Mouse (Mus musculus): Measurements from ENCODE around the gene Rbm8a. TPM values are rescaled to one million over a fixed set of nuclear protein-coding genes. Genes with fewer than 3 reads are reported as not detected.

The Rbm8a gene
- total RNA-seq (2022): 10 to 100 TPM; 41.8 to 56.2 (median 46.5) TPM

DNA sequence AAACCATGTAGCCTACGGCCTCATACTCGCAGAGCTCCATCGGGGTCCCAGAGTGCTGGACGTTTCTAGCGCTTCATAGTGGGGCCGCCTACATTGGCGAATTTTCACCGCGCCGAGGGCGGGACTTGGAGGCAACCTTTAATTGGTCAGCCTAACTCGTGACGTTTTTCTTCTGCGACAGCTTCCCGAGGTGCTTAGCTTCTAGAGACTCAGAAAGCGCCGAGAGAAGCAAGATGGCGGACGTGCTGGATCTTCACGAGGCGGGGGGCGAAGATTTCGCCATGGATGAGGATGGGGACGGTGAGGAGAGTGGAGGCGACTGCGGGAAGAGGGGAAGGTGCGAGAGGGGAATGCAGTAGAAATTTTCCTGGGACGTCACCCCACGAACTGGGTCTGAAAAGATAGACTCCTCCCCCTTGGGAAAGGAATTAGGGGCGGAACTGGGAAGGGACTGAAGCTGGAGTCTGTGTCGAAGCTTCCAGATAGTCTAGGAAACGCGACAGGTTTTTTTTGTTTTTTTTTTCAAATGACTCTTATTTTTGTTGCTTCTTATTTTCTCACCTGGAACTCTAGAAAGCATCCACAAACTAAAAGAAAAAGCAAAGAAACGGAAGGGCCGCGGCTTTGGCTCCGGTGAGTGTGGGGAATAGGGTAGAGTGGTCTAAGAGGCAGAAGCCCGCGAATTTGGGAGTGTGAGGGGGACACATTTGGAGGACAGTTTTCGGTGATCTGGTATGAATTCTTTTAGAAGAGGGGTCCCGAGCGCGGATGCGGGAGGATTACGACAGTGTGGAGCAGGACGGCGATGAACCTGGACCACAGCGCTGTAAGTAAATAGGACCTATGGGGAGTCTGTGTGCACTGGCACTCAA lies at the start of gene Rbm8a:
TSS of gene Rbm8a (plus strand) at position 205 of the 872 bp plus-strand sequence.
- peak; percentile 95 to 96 for DNase-seq (ENCODE audit: low spot score in 2 of 2)

DNA sequence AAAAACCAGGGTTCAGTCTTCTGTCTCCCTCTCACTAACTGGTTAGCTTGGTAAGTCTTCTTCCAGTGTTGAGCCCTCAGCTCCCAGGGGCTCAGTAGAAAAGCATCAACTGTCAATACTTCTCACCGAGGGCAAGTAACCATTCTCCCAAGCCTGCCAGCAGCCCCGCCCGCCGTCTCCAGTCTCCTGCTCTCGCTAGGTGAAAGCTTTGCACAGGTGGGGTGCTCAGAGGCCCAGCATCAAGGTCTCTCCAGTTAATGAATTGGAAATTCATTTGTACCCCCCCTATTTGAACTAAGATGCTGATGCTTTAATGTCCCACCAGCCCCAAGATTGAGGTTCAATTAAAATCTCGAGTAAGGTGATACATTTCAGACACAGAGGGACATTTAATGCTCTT lies 48.6 kb upstream of the Rbm8a start:
- DNase-seq (ENCODE audit: low spot score in 2 of 2): no peak

DNA sequence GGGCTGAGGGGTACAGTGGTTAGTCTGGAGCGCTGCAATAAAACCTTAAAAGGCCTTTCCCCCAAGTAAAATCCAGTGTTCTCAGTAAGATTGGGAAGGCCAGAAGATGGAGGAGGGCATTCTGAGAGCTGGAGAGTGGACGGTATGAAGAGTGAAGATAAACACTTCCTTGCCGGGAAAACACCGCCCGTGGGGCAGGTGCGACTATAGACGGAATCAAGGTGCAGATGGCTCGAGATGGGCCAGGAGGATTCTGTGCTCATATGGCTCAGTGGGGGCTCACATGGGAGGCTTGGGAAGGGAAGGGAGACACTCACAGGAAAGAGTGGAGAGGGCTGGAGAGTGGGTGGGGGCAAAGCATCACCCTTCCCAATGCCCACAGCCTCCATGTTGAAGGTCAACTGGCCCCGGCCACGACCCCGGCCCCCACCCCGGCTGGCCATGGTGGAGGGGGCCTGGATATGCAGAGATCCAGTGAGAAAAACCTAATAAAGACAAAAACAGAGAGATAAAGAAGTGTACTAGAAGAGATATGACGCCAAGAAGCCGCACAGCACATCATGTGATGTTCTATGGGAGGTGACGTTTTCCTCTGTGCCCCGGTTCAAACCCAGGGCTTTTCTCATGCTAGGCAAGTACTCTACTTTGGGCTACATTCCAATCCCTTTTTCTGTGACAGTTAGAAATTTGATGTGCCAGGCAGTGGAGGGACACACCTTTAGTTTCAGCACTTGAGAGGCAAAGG lies 47.8 kb upstream of the Rbm8a start:
- DNase-seq (ENCODE audit: low spot score in 2 of 2): no peak

DNA sequence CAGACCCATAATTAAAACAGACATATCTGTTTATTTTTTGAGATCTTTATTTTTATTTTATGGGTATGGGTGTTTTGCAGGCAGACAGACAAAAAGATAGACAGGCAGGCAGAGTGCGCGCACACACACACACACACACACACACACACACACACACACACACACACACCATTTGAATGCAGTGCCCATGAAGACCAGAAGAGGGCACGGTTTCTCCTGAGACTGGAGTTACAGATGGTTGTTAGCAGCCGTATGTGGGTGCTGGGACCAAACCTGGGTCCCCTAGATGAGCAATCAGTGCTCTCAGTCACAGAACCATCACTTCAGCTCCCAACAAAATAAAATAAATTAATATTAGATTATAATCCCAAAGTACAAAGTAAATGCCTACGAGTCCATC lies 46.3 kb upstream of the Rbm8a start:
- DNase-seq (ENCODE audit: low spot score in 2 of 2): no peak

DNA sequence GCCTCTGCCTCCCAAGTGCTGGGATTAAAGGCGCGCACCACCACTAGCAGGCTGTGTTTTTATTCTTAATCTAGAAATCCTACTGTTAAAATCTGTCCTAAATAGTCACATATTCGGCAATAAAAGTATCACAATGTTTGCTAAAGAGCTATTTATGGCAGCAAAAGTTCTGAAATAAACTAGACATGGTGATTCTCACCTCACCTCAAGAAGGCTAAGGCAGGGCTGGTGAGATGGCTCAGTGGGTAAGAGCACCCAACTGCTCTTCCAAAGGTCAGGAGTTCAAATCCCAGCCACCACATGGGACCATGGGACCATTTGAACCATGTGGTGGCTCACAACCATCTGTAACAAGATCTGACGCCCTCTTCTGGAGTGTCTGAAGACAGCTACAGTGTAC lies 39.1 kb upstream of the Rbm8a start:
- no peak for DNase-seq (ENCODE audit: low spot score in 2 of 2)

DNA sequence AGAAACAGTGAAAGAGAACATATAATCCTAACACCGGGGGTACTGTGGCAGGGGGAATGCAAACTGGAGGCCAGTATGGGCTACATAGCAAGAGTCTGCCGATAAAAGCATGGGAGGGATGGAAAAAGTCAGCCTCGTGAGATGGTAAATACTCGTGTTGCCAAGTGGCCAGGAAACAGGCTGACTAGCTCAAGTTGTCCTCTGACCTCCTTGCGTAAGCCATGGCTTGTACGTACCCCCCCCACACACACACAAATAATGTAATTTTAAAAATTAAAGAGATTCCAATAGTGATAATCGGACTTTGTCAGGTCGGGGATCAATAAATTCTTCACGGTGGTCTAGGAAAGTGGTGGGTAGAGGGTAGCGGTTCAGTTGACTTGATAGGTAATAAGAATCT lies 36.4 kb upstream of the Rbm8a start:
- no peak for DNase-seq (ENCODE audit: low spot score in 2 of 2)

DNA sequence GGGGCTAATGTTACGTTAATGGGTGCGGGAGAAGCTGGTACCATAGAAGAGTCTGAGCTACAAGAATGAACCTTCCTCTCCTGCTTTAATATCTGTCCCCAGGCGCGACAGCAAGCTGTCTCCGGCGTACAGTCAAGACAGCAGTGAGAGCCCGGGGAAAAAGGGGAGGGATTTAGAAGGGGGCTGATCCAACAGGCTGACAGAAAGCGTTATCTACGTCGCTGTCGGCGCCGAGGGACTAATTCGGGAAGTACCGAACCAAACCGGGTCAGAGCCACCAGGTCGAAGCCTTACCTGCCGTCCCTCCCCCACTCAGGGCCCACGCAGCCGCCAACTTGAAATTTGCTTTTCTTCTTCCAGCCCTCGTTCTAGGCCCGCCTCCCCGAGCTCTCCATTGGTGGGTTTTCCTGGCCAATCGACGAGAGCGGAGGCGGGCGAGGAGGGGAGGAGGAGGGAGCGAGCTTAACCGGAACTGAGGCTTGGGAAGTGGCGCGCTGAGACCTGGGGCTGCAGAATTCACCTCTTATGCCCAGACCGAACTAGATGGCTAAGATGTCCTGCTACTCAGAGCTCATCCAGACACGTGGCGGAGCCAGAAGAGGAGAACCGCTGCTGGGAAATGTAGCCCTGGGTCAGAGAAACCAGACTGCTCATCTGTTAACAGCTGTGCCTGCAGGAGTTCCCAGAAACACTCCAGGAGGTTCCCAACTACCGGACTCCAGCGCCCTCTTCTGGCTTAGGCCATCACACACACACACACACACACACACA lies 35.8 kb upstream of the Rbm8a start, which contains the start of gene Polr3gl:
TSS of gene Polr3gl (minus strand) at position 392 of the 771 bp plus-strand sequence.
- DNase-seq (ENCODE audit: low spot score in 2 of 2): peak; percentile 93

DNA sequence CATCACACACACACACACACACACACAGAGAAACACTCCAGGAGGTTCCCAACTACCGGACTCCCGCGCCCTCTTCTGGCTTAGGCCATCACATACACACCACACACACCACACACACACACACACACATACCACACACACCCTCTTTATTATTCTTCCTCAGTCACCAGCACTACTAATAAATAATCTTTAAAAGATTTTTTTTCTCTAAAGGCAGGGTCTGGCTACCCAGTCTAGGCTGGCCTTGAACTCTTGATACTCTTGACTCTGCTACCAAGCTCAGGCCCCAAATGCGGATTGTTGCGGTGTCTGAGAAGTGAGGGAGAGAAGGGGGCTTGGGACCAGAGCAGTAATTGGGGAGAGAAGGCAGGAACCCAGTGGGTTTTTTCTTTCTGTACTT lies 34.9 kb upstream of the Rbm8a start:
- no peak for DNase-seq (ENCODE audit: low spot score in 2 of 2)

DNA sequence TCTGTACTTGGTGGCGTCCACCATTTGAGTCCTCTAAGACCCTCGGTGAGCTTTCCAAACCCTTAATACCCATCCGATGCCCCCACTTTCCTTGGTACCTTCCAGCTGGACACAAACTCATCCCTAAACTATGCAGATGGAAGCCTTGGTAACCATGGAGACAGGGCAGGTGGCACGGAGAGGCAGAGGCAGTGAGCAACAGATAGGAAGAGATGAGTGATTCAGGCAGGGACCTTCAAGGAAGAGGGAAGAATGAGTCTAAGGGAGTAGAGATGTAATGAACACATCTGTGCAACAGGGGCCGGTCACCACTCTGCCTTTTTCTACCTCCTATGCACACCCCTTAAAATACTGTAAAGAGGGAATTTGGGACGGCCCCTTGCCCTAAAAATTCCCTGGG lies 34.1 kb upstream of the Rbm8a start:
- DNase-seq (ENCODE audit: low spot score in 2 of 2): peak; percentile 33 to 68

DNA sequence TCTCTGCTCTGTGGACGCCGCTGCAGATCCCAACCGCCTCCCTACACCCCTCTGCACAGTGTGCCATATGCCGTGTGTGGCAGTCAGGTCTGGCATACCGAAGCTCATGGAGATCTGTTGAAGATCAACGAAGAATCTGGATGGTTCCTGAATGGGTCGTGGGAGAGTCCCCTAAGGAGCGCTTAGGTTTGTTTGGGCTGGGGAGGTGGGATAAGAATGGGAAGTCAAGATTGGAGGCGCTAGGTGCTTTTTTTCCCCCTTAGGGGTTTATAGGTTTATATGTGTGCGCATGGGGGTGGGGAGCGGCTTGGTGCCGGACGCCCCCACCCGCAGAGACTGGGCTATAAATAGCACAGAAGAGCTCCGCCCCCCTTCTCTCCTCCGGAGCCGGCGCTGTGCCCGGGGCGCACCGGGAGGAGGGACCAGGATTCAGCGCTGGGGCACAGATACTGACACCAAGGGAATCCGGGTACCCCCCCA lies 33.5 kb upstream of the Rbm8a start, which contains the start of gene Ankrd34a:
TSS of gene Ankrd34a (plus strand) at position 409 of the 480 bp plus-strand sequence.
- DNase-seq (ENCODE audit: low spot score in 2 of 2): peak; percentile 64 to 85

DNA sequence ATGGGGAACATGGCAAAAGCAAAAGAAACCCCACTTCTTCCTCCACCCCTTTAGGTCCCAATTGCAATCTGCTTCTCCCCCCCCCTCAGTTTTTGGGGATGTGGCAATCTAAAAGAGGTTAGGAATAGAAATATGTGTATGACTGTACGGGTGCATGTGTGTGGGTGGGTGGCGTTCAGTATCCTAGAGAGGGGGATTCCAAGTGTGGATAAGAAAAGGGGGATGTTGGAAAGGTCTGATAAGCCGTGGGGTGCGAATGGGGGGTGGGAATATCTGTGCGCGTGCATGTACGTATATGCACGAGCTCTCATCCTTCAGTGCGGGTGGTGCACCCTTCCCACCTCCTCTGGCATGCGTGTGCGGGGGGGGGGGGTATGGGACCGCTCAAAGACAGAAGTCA lies 32.9 kb upstream of the Rbm8a start:
- peak in 1 of 2 experiments; percentile 57 for DNase-seq (ENCODE audit: low spot score in 2 of 2)

DNA sequence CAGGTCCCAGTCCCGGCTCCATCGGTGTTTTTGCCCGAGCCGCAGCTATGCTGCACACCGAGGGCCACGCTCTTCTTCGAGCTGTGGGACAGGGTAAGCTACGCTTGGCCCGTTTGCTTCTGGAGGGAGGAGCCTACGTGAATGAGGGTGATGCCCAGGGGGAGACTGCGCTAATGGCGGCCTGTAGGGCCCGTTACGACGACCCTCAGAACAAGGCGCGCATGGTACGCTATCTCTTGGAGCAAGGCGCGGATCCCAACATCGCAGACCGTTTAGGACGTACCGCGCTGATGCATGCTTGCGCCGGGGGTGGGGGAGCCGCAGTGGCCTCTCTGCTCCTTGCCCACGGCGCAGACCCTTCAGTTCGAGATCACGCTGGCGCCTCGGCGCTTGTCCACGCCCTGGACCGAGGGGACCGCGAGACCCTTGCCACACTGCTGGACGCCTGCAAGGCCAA lies 32.3 kb upstream of the Rbm8a start:
- DNase-seq (ENCODE audit: low spot score in 2 of 2): peak in 1 of 2 experiments; percentile 48

DNA sequence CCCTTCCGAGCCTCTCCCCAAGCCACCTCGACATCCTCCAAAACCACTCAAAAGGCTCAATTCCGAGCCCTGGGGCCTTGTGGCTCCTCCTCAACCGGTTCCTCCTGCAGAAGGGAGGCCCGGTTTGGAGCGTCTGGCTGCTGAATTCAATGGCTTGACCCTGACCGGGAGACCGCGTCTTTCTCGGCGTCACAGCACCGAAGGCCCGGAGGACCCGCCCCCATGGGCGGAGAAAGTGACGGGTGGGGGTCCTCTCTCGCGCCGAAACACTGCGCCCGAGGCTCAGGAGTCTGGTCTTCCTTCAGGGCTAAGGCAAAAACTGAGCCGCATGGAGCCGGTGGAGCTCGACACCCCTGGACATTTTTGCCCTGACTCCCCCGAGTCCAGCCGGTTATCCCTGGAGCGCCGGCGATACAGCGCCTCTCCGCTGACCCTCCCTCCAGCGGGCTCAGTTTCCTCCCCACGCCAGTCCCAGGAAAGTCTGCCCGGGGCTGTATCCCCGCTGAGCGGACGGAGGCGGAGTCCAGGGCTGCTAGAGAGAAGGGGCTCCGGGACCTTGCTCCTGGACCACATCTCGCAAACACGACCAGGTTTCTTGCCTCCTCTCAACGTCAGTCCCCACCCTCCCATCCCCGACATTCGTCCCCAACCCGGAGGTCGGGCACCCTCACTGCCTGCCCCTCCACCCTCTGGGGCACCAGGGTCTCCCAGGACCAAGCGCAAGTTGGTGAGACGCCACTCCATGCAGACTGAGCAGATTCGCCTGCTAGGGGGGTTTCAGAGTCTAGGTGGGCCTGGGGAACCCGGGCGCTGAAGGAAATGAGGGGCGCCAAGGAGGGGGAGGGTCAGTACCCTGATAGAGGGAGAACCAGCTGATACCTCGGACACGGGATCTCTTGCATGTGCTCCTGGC lies 31.3 kb upstream of the Rbm8a start:
- DNase-seq (ENCODE audit: low spot score in 2 of 2): peak; percentile 49 to 51

DNA sequence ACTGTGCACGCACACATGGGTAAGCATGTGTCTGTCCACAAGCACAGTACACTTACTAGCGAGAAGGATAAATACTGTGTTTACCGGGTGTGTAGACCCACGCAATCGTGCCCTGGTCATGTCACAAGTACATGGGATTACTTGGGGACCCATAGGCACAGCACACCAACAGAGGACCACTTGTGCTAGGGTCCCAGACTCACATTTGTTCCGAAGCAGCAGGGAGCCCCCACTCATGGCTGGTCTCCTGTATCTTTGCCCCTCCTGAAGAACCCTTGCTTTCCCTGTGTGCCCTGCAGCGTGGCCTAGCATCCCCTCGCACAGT lies 30.7 kb upstream of the Rbm8a start:
- DNase-seq (ENCODE audit: low spot score in 2 of 2): no peak

DNA sequence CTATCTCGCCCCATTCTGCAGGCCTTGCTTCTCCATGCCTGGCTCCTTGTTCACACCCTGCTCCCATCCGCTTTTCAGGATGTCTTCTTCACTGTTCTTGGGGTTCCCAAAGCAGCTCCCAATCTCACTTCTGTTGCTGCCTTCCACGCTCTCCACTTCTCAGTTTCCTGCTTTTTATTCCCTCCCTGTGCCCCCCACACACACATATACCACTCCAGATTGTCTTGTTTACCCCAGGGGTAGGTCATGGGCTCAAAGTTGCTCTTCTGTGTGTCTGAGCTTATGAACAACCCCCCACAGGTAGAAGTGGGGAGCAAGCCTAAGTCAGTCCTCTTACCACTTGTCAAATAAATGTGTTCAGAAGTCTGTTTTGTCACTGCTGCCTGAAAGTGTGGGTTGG lies 30.3 kb upstream of the Rbm8a start:
- no peak for DNase-seq (ENCODE audit: low spot score in 2 of 2)

DNA sequence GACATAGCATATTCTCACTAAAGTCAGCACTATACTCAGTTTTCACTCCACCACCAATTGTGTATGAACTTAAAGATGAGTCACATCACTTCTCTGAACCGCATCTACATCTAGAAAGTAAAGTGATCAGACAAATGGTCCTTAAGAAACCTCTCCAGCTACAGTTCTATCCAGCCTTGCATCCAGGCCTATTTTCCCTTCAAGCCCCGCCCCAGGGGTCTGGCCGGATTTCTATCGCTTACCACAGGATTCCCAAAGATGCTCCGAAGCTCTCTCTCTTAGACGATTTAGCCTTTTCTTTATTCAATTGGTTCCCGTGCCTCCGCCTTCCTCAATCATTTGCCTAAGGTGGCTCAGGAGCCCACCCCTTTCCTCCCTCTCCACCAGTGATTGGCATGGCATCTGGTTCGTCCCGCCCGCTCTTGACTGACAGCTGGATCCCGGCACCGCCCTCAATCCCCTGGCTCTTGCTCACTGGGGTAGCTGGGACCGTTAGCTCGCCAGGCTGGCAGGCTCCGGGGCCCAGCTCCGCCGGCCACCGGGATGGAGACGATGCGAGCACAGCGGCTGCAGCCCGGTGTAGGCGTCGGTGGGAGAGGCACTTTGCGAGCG lies 29.0 kb upstream of the Rbm8a start, which contains the start of gene Lix1l:
TSS of gene Lix1l (plus strand) at position 511 of the 612 bp plus-strand sequence.
- peak; percentile 80 to 94 for DNase-seq (ENCODE audit: low spot score in 2 of 2)

DNA sequence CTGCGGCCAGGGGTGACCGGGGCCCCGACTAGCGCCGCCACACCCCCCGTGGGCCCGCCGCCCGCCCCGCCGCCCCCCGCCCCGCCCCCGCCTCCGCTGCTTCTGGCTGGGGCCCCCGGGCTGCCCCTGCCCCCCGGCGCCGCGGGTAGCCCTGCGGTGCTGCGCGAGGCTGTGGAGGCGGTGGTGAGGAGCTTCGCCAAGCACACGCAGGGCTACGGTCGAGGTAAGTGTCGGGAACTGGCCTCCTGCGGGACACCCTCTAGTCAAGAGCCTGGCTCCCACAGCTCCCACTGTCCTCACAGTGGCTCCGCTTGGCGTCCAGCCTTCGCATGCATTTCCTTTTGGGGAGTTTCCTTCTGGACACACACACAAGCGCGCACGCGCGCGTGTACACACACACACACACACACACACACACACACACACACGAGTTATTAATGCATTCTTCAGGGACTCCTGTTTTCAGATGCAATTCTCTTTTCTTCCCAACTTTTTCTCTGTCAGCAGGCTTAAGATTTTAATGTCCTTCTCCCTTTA lies 28.4 kb upstream of the Rbm8a start:
- peak; percentile 43 to 61 for DNase-seq (ENCODE audit: low spot score in 2 of 2)

DNA sequence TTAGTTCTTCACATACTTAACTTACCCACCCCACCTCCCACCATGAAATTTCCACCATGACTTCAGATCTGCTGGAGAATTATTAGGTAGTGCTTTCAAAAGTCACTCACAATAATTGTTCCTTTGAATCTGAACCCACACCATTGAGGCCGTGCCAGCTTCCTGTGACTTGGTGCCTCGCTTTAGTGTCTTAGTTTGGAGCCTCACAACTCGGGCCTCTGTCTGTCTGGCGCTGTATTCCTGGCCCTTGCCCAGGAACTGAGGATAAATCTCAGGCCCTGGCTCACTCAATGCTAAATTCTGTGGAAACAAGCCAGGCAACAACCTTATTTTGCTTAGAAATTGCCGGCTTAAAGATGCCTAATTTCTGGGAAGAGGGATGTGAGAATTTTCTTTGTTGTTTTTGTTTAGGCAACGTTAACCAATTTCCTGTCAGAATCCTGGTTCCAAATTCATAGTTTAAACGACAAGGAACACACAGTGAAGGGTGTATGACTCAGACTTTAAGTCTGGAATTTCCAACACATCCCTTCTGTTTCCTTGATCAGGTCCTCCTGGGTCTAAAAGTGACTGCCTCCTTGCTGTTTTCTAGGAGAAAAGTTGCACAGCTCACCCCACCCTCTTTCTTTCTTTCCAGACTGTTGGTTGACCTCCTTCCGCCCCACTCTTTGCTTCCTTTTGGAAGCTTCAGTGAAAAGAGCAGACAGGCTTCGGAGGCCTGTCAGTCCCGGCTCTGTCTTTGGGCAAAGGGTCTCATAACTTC lies 27.6 kb upstream of the Rbm8a start:
- DNase-seq (ENCODE audit: low spot score in 2 of 2): no peak

DNA sequence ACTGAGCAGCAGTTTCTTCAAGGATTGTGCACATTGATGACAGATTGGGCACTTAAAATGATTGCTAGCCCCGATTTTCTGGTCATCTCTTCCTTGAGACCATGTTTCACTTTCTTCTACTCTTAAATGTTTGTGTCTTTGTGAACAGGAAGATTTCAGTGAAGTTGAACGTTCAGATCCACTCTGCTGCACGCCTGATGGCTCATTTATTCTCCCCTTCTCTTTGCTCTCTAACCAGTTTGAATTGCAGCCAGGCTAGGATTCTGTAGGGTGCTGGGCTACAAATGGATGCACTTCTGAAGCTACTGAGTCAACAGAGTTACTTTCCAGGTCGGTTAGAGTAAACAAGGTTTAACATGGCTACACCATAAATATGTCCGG lies 27.0 kb upstream of the Rbm8a start:
- no peak for DNase-seq (ENCODE audit: low spot score in 2 of 2)

Measured in left cerebral cortex, adult 8-10 months (tissue).